Mouse (Mus musculus): ENCODE data around the gene Prkn. TPM values are rescaled to one million over a fixed set of nuclear protein-coding genes. Genes with fewer than 3 reads are reported as not detected.

Gene Prkn
- polyA plus RNA-seq, 1 experiment from 2014 or later = 1.5 TPM

- Histone ChIP-seq H3K36me3 (no peaks in the 10 kb centered on the region), H3K9me3 (no peaks in the 10 kb centered on the region), H3K4me2 (replicated peaks) (no peak overlapping the region), H3K4me1 (replicated peaks) (no peaks in the 10 kb centered on the region), H3K9ac (no peak overlapping the region), H3K27ac (no peak overlapping the region), H3K27me3 (replicated peaks) (no peaks in the 10 kb centered on the region), H3K4me3 (replicated peaks) (no peak overlapping the region)
- no peak for ATAC-seq
- 71% methylated on average over 7 of the region's 7 CpGs for WGBS
Observed at GRCm38 (mm10) chr17:12047032-12047431, 1206.8 kb downstream of the Prkn start.

GRCm38 (mm10) chr17:12047523-12047922 lies 1207.3 kb downstream of the Prkn start:
- no peaks in the 10 kb centered on the region for H3K4me1 ChIP-seq (replicated peaks)
- no peaks in the 10 kb centered on the region for H3K36me3 ChIP-seq
- no peak overlapping the region for H3K27ac ChIP-seq
- H3K4me3 ChIP-seq (replicated peaks) = no peak overlapping the region
- no peak overlapping the region for H3K4me2 ChIP-seq (replicated peaks)
- H3K27me3 ChIP-seq (replicated peaks) = no peaks in the 10 kb centered on the region
- no peak for ATAC-seq
- H3K9ac ChIP-seq = no peak overlapping the region
- no peaks in the 10 kb centered on the region for H3K9me3 ChIP-seq
- WGBS = 33% methylated on average over 6 of the region's 6 CpGs

- Histone ChIP-seq H3K9ac (no peak overlapping the region), H3K9me3 (no peaks in the 10 kb centered on the region), H3K27me3 (replicated peaks) (no peaks in the 10 kb centered on the region), H3K4me3 (replicated peaks) (no peak overlapping the region), H3K4me2 (replicated peaks) (no peak overlapping the region), H3K4me1 (replicated peaks) (no peaks in the 10 kb centered on the region), H3K27ac (no peak overlapping the region), H3K36me3 (no peaks in the 10 kb centered on the region)
- ATAC-seq = 0 out of 2 replicates have a peak, but pooled peaks have one; percentile 44
- WGBS = 71% methylated on average over 9 of the region's 9 CpGs
Observed at GRCm38 (mm10) chr17:12048695-12049490, 1208.7 kb downstream of the Prkn start.

- H3K36me3 ChIP-seq = no peaks in the 10 kb centered on the region
- no peak overlapping the region for H3K4me3 ChIP-seq (replicated peaks)
- H3K9me3 ChIP-seq = no peaks in the 10 kb centered on the region
- 76% methylated on average over 5 of the region's 5 CpGs for WGBS
- H3K9ac ChIP-seq = no peak overlapping the region
- no peaks in the 10 kb centered on the region for H3K27me3 ChIP-seq (replicated peaks)
- ATAC-seq = no peak
- H3K4me1 ChIP-seq (replicated peaks) = no peaks in the 10 kb centered on the region
- no peak overlapping the region for H3K27ac ChIP-seq
- no peak overlapping the region for H3K4me2 ChIP-seq (replicated peaks)
Observed at GRCm38 (mm10) chr17:12050261-12050660, 1210.1 kb downstream of the Prkn start.

- Histone ChIP-seq H3K4me1 (replicated peaks) (no peaks in the 10 kb centered on the region), H3K4me3 (replicated peaks) (no peak overlapping the region), H3K27ac (no peak overlapping the region), H3K27me3 (replicated peaks) (no peaks in the 10 kb centered on the region), H3K4me2 (replicated peaks) (no peak overlapping the region), H3K9me3 (no peaks in the 10 kb centered on the region), H3K9ac (no peak overlapping the region), H3K36me3 (no peaks in the 10 kb centered on the region)
- 93% methylated on average over 3 of the region's 3 CpGs for WGBS
- ATAC-seq = no peak
Observed at GRCm38 (mm10) chr17:12051031-12051430, 1210.8 kb downstream of the Prkn start.

- ATAC-seq = no peak
- no peaks in the 10 kb centered on the region for H3K4me1 ChIP-seq (replicated peaks)
- no peak overlapping the region for H3K4me2 ChIP-seq (replicated peaks)
- no peak overlapping the region for H3K27ac ChIP-seq
- H3K9ac ChIP-seq = no peak overlapping the region
- no peak overlapping the region for H3K4me3 ChIP-seq (replicated peaks)
- WGBS = 88% methylated on average over 12 of the region's 12 CpGs
- no peaks in the 10 kb centered on the region for H3K36me3 ChIP-seq
- H3K27me3 ChIP-seq (replicated peaks) = no peaks in the 10 kb centered on the region
- no peaks in the 10 kb centered on the region for H3K9me3 ChIP-seq
Observed at GRCm38 (mm10) chr17:12052651-12053050, 1212.5 kb downstream of the Prkn start.

GRCm38 (mm10) chr17:12059041-12059440 lies 1218.9 kb downstream of the Prkn start:
- no peak overlapping the region for H3K4me2 ChIP-seq (replicated peaks)
- no peak overlapping the region for H3K27ac ChIP-seq
- H3K9me3 ChIP-seq = no peaks in the 10 kb centered on the region
- no peaks in the 10 kb centered on the region for H3K36me3 ChIP-seq
- 70% methylated on average over 6 of the region's 6 CpGs for WGBS
- H3K9ac ChIP-seq = no peak overlapping the region
- no peaks in the 10 kb centered on the region for H3K27me3 ChIP-seq (replicated peaks)
- no peak for ATAC-seq
- H3K4me1 ChIP-seq (replicated peaks) = no peaks in the 10 kb centered on the region
- no peak overlapping the region for H3K4me3 ChIP-seq (replicated peaks)

GRCm38 (mm10) chr17:12061381-12061780 lies 1221.2 kb downstream of the Prkn start:
- Histone ChIP-seq H3K9ac (no peak overlapping the region), H3K27ac (no peak overlapping the region), H3K9me3 (no peaks in the 10 kb centered on the region), H3K36me3 (no peaks in the 10 kb centered on the region), H3K4me2 (replicated peaks) (no peak overlapping the region), H3K4me3 (replicated peaks) (no peak overlapping the region), H3K4me1 (replicated peaks) (no peaks in the 10 kb centered on the region), H3K27me3 (replicated peaks) (no peaks in the 10 kb centered on the region)
- WGBS = 84% methylated on average over 10 of the region's 10 CpGs
- ATAC-seq = no peak

- H3K27me3 ChIP-seq (replicated peaks) = no peaks in the 10 kb centered on the region
- WGBS = 82% methylated on average over 3 of the region's 3 CpGs
Observed at GRCm38 (mm10) chr17:12062861-12063260, 1222.7 kb downstream of the Prkn start.

GRCm38 (mm10) chr17:12063533-12063932 lies 1223.3 kb downstream of the Prkn start:
- 93% methylated on average over 7 of the region's 7 CpGs for WGBS
- Histone ChIP-seq H3K27ac (no peak overlapping the region), H3K9ac (no peak overlapping the region), H3K4me1 (replicated peaks) (no peaks in the 10 kb centered on the region), H3K4me3 (replicated peaks) (no peak overlapping the region), H3K4me2 (replicated peaks) (no peak overlapping the region), H3K27me3 (replicated peaks) (no peaks in the 10 kb centered on the region), H3K36me3 (no peaks in the 10 kb centered on the region), H3K9me3 (no peaks in the 10 kb centered on the region)
- no peak for ATAC-seq

More at GRCm38 (mm10) chr17:12062861-12063260, 1222.7 kb downstream of the Prkn start:
- Histone ChIP-seq H3K27ac (no peak overlapping the region), H3K4me2 (replicated peaks) (no peak overlapping the region), H3K36me3 (no peaks in the 10 kb centered on the region), H3K4me1 (replicated peaks) (no peaks in the 10 kb centered on the region), H3K9me3 (no peaks in the 10 kb centered on the region), H3K4me3 (replicated peaks) (no peak overlapping the region), H3K9ac (no peak overlapping the region)
- ATAC-seq = no peak

GRCm38 (mm10) chr17:12066054-12066453 lies 1225.9 kb downstream of the Prkn start:
- no peaks in the 10 kb centered on the region for H3K36me3 ChIP-seq
- no peaks in the 10 kb centered on the region for H3K9me3 ChIP-seq
- no peaks in the 10 kb centered on the region for H3K4me1 ChIP-seq (replicated peaks)
- no peak overlapping the region for H3K4me3 ChIP-seq (replicated peaks)
- no peak for ATAC-seq
- H3K27me3 ChIP-seq (replicated peaks) = no peaks in the 10 kb centered on the region
- 77% methylated on average over 10 of the region's 10 CpGs for WGBS
- no peak overlapping the region for H3K4me2 ChIP-seq (replicated peaks)
- H3K9ac ChIP-seq = no peak overlapping the region
- H3K27ac ChIP-seq = no peak overlapping the region

- no peak overlapping the region for H3K9ac ChIP-seq
- H3K27ac ChIP-seq = no peak overlapping the region
- H3K36me3 ChIP-seq = no peaks in the 10 kb centered on the region
- 0 out of 2 replicates have a peak, but pooled peaks cover 2% of the 10 kb centered on the region for H3K4me1 ChIP-seq (replicated peaks)
- ATAC-seq = no peak
- H3K9me3 ChIP-seq = no peaks in the 10 kb centered on the region
- H3K4me2 ChIP-seq (replicated peaks) = no peak overlapping the region
- no peaks in the 10 kb centered on the region for H3K27me3 ChIP-seq (replicated peaks)
- no peak overlapping the region for H3K4me3 ChIP-seq (replicated peaks)
- 82% methylated on average over 2 of the region's 2 CpGs for WGBS
Observed at GRCm38 (mm10) chr17:12076816-12077215, 1236.6 kb downstream of the Prkn start.
